Mouse (Mus musculus): ENCODE data around the gene Prickle2.

Gene Prickle2

GRCm38 (mm10) chr6:92390321-92390720, 315.6 kb downstream of the Prickle2 start:
- DNase-seq (ENCODE audit: low read depth, low spot score), result no peak

DNA sequence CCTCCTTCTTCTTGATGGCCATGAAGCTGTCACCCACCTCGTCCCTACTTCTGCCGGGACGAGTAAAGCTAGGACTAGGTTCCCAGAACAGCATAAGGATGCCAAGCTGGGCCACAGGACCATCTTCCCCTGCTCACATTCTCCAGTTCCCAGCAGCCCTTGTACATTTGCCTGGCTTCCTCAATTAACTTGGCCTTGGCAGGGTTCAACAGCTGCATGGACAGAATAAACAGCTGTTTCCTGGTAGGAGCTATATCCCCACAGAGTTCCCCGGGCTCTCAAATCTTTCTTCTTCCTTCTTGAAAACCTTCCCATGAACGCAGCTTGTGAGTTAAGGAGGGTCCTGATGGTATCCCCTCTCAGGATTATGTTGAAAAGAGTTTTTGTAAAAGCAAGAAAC, 317.3 kb downstream of the Prickle2 start:
- no peak for DNase-seq (ENCODE audit: low read depth, low spot score)

GRCm38 (mm10) chr6:92383196-92383782, 322.7 kb downstream of the Prickle2 start:
- DNase-seq (ENCODE audit: low read depth, low spot score), result no peak

- DNase-seq (ENCODE audit: low read depth, low spot score), result peak; percentile 74
Measured at GRCm38 (mm10) chr6:92381085-92381484, 324.9 kb downstream of the Prickle2 start.

GRCm38 (mm10) chr6:92374826-92375225, 331.1 kb downstream of the Prickle2 start:
- DNase-seq (ENCODE audit: low read depth, low spot score), result no peak

DNA sequence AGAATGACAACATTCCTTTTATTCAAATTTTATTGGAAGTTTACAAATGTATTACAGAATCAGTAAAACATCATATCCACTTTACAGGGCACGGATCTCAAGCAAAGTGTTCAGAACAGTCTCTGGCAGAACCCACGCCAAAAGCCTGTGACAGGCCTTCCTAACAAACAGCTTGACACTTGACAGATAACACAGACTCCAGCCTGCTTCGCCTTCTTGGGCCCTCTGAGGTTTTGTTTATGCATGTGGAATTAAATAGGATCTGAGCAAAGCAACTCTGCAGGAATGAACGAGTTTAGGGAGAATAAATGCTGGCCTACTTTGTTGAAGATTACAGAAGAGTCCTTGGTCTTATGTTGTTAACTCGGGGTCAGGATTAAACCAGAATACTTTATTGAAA, 335.1 kb downstream of the Prickle2 start:
- DNase-seq (ENCODE audit: low read depth, low spot score), result no peak

- no peak for DNase-seq (ENCODE audit: low read depth, low spot score)
Measured at GRCm38 (mm10) chr6:92347278-92348028, 358.5 kb downstream of the Prickle2 start.

GRCm38 (mm10) chr6:92346729-92347128, 359.2 kb downstream of the Prickle2 start:
- DNase-seq (ENCODE audit: low read depth, low spot score), result no peak

DNA sequence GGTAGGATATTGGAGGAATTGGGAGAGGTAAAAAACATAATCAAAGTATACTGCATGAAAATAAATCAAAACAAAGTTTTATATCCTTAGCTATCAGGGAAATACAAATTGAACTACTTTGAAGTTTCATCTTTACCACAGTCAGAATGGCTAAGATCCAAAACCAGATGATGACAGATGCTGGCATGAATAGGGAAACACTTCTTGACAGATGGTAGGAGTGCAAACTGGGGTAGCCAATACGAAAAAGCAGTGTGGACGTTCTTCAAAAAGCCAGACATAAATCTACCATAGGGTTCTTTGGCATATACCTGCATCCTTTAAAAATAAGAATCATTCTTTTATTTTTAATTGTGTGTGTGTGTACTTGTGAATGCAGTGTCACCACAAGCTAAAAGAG, 360.8 kb downstream of the Prickle2 start:
- peak; percentile 20 for DNase-seq (ENCODE audit: low read depth, low spot score)

DNA sequence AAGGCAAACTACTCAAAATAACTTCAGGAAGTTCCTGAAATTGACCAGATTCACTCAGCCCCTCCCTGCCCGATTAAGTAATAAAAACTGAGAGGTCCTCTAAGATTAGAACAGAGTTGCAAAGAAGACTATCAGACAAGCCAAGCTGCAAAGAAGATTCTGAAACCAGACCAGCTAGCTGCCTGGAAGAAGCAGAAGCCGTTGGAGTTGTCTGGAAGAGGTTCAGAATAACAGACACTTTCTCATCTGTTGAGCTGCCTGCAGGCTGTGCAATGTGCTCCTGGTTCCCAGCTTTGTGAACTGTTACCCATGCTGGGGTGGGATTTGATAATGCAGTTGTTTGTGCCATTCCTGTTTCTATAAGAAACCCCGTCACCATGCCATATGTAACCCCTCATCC, 361.4 kb downstream of the Prickle2 start:
- DNase-seq (ENCODE audit: low read depth, low spot score), result no peak

All from 3T3-L1 (cell line).